Mouse (Mus musculus) liver, postnatal 0 days (tissue): Measurements from ENCODE around the gene Smad5.

Experiments
- CTCF ChIP-seq: sonication (generic); IDR thresholded peaks from 2 replicates; pipeline ENCODE4 v1.5.1; 2016; ENCODE audit warnings: antibody characterized with exemption, low read depth
- EP300 ChIP-seq: IDR thresholded peaks from 2 replicates; pipeline ENCODE4 v1.6.1; 2016; ENCODE audit warnings: antibody characterized with exemption, low read depth, mild to moderate bottlenecking

DNA sequence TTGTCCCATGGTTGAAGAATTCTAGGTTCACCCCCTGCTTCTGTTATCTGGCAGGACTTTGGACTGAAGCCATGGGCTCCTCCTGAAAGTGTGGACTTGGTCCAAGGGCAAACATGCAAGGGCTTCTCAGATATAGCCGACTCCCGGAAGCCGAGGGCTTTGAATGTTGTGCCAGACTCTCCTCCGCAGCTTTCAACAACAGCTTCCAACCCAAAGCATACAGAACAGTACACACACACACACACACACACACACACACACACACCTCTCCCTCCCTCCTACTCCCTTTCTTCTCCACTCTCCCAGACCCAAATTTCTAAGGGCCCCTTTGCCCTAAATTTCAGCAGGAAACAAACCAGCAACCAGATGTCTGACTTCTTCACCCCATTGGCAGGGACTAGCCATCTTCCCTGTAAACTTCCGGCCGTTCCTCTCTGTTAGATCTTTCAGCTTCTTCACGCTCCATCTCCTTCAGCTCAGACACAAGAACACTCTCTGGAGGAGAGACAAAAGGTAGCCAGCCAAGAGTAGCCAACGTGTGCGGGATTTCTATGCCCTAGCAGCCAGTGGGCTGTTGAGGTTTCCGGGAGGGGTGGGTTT is 24.5 kb upstream of the Smad5 start:
- no peak for TF ChIP-seq CTCF
- no peak for TF ChIP-seq EP300
